Mouse (Mus musculus) thymus, postnatal 25 days (tissue): ENCODE results near the gene Gm21913.
"Not testable (repeated sequence)": the region's sequence is repeated elsewhere in the genome, so short reads cannot be mapped to it uniquely, and the experiment has no call there.

Experiments used
- DNase-seq: peaks from one replicate; pipeline ENCODE4 v3.0.0; 2022

Gene Gm21913

DNA sequence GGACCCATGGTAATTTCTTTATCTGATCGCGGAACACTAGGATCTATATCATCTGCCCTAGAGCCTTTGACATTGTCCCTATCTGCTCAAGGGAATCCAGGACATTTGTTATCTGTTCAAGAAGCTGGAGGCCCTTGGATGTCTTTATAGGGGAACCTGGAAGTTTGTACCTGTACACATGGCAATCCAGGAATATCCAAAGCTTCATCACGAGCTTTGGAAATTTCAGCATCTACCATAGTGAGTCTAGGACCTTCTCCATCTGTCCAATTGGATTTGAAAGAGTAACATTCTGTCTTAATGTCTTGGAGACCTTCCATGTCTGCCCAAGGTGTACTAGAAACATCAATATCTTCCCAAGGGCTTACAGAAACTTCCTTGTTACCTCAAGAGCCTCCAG lies at the start of gene Gm21913:
TSS of gene Gm21913 (plus strand) at position 301 of the 400 bp plus-strand sequence.
- not testable (repeated sequence) for DNase-seq
